Mouse (Mus musculus) G1E (cell line): ENCODE data around the gene Cyp4f13. TPM values are rescaled to one million over a fixed set of nuclear protein-coding genes. Genes with fewer than 3 reads are reported as not detected.

ENCODE experiments used
- ATAC-seq: 2 replicates; pipeline ENCODE4 v1.8.0; 2016; ENCODE audit warnings: mild to moderate bottlenecking; ENCODE audit not compliant: insufficient number of reproducible peaks, poor library complexity, low FRiP score, severe bottlenecking; ENCODE audit errors: extremely low read depth
- DNase-seq: peaks from one replicate; pipeline ENCODE4 v3.0.0; 2012; ENCODE audit warnings: low spot score
- H3K27me3 ChIP-seq: 2 replicates; pipeline ENCODE4 v1.6.1; 2012; ENCODE audit warnings: mild to moderate bottlenecking, low read length, inconsistent platforms; ENCODE audit not compliant: insufficient read depth
- H3K36me3 ChIP-seq: replicated peaks from 2 replicates; pipeline ENCODE3; 2012; ENCODE audit warnings: mild to moderate bottlenecking, inconsistent platforms
- H3K4me1 ChIP-seq: 2 replicates; pipeline ENCODE4 v1.6.1; 2012; ENCODE audit warnings: low read depth, low read length, inconsistent platforms, mixed read lengths; ENCODE audit not compliant: insufficient read depth
- H3K4me3 ChIP-seq: 2 replicates; pipeline ENCODE4 v1.5.1; 2012; ENCODE audit warnings: low read depth, mild to moderate bottlenecking, inconsistent platforms, low read length, moderate library complexity, mixed read lengths
- H3K9me3 ChIP-seq: replicated peaks from 2 replicates; pipeline ENCODE4 v1.6.1; 2012; ENCODE audit warnings: inconsistent platforms
- CTCF ChIP-seq: IDR thresholded peaks from 2 replicates; pipeline ENCODE4 v1.5.1; 2012; ENCODE audit warnings: low read depth, low read length, inconsistent platforms, mixed read lengths
- GATA1 ChIP-seq: IDR thresholded peaks from 2 replicates; pipeline ENCODE4 v1.6.1; 2012; ENCODE audit warnings: borderline replicate concordance, low read length, inconsistent platforms, mixed read lengths
- GATA2 ChIP-seq: IDR thresholded peaks from 2 replicates; pipeline ENCODE4 v1.6.1; 2012; ENCODE audit warnings: low read depth, low read length, inconsistent platforms, borderline replicate concordance
- POLR2AphosphoS5 ChIP-seq: IDR thresholded peaks from 2 replicates; pipeline ENCODE4 v1.6.1; 2012; ENCODE audit warnings: low read depth, low read length, inconsistent platforms; ENCODE audit not compliant: insufficient replicate concordance
- TAL1 ChIP-seq: conservative IDR thresholded peaks from 2 replicates; pipeline ENCODE4 v1.6.1; 2012; ENCODE audit warnings: low read depth, low read length, inconsistent platforms, mixed read lengths
- polyA plus RNA-seq: library from polyadenylated mRNA; stranded (reverse); fragments of >175 nt; gene quantifications from 2 replicates; pipeline ENCODE4 v1.2.3, GENCODE M21; 2012
- total RNA-seq, 2 experiments: library from RNA; stranded (forward) in 1 of 2; stranded (reverse) in 1 of 2; fragments of 200-1000 nt in 1 of 2; fragments of >200 nt in 1 of 2; fragmentation: Nextera tagmentation in 1 of 2; gene quantifications; 2 replicates each; pipeline ENCODE4 v1.2.3; 2014 to 2017

Cyp4f13 gene
- total and polyA plus RNA-seq, 3 experiments, result 12.1 to 39.1 (median 16.7) TPM

- DNase-seq (peak; percentile 98), ATAC-seq (peak; percentile 88)
- H3K4me3 ChIP-seq, result peak within 1 kb of the TSS; percentile 97
- peaks cover 23% of the 10 kb centered on the region for H3K4me1 ChIP-seq
- H3K27me3 ChIP-seq, result no peaks in the 10 kb centered on the region
- peaks cover 2% of the 10 kb centered on the region; the same call in 1 of the 2 replicates for H3K9me3 ChIP-seq
- TF ChIP-seq GATA2, result no peak
- no peak for TF ChIP-seq POLR2AphosphoS5
- no peak for TF ChIP-seq GATA1
- no peak for TF ChIP-seq TAL1
- no peak for TF ChIP-seq CTCF
- peaks cover 3% of the 10 kb centered on the region for H3K36me3 ChIP-seq
Observed at GRCm38 (mm10) chr17:32965623-32966290, 18.6 kb upstream of the Cyp4f13 start, which contains the start of gene Zfp472. Gene Zfp472 (plus strand): TSS chr17:32965814.

GRCm38 (mm10) chr17:32965253-32965622, 18.0 kb upstream of the Cyp4f13 start:
- peaks cover 3% of the 10 kb centered on the region for H3K36me3 ChIP-seq
- H3K27me3 ChIP-seq, result no peaks in the 10 kb centered on the region
- TF ChIP-seq GATA1 (no peak), GATA2 (no peak), TAL1 (no peak), CTCF (no peak), POLR2AphosphoS5 (no peak)
- H3K4me3 ChIP-seq, result peak overlapping the region; percentile 97
- ATAC-seq, result 0 out of 2 replicates have a peak, but pooled peaks have one; percentile 17
- no peak for DNase-seq
- H3K9me3 ChIP-seq, result peaks cover 2% of the 10 kb centered on the region; the same call in 1 of the 2 replicates
- H3K4me1 ChIP-seq, result peaks cover 23% of the 10 kb centered on the region

GRCm38 (mm10) chr17:32951441-32951840, 4.2 kb upstream of the Cyp4f13 start:
- ATAC-seq (no peak), DNase-seq (no peak)
- H3K36me3 ChIP-seq, result peaks cover under 1% of the 10 kb centered on the region
- H3K4me3 ChIP-seq, result no peak overlapping the region
- TF ChIP-seq GATA1 (no peak), GATA2 (no peak), TAL1 (no peak), CTCF (peak; percentile 38), POLR2AphosphoS5 (no peak)
- H3K27me3 ChIP-seq, result peaks cover 9% of the 10 kb centered on the region
- peaks cover 13% of the 10 kb centered on the region for H3K4me1 ChIP-seq
- no peaks in the 10 kb centered on the region for H3K9me3 ChIP-seq

GRCm38 (mm10) chr17:32951006-32951405, 3.8 kb upstream of the Cyp4f13 start:
- Histone ChIP-seq H3K36me3 (peaks cover 4% of the 10 kb centered on the region), H3K27me3 (peaks cover 9% of the 10 kb centered on the region), H3K9me3 (no peaks in the 10 kb centered on the region), H3K4me1 (peaks cover 17% of the 10 kb centered on the region), H3K4me3 (no peak overlapping the region)
- no peak for ATAC-seq
- TF ChIP-seq TAL1 (no peak), POLR2AphosphoS5 (no peak), CTCF (no peak), GATA1 (no peak), GATA2 (no peak)
- no peak for DNase-seq

GRCm38 (mm10) chr17:32950136-32950535, 2.9 kb upstream of the Cyp4f13 start:
- TF ChIP-seq POLR2AphosphoS5, result no peak
- no peak for TF ChIP-seq GATA1
- TF ChIP-seq CTCF, result no peak
- no peak for TF ChIP-seq GATA2
- no peak for TF ChIP-seq TAL1
- H3K36me3 ChIP-seq, result peaks cover 11% of the 10 kb centered on the region
- DNase-seq, result no peak
- H3K9me3 ChIP-seq, result no peaks in the 10 kb centered on the region
- no peak overlapping the region for H3K4me3 ChIP-seq
- H3K4me1 ChIP-seq, result peaks cover 22% of the 10 kb centered on the region
- H3K27me3 ChIP-seq, result peaks cover 9% of the 10 kb centered on the region
- no peak for ATAC-seq

- Histone ChIP-seq H3K9me3 (no peaks in the 10 kb centered on the region), H3K36me3 (peaks cover 19% of the 10 kb centered on the region), H3K4me1 (peaks cover 22% of the 10 kb centered on the region), H3K4me3 (peak overlapping the region; percentile 72), H3K27me3 (peaks cover 2% of the 10 kb centered on the region)
- ATAC-seq, result no peak
- no peak for DNase-seq
- TF ChIP-seq CTCF, result no peak
- no peak for TF ChIP-seq POLR2AphosphoS5
- TF ChIP-seq GATA1, result no peak
- TF ChIP-seq TAL1, result no peak
- TF ChIP-seq GATA2, result no peak
Observed at GRCm38 (mm10) chr17:32946716-32947115, 486 bp downstream of the Cyp4f13 start.
